Mouse (Mus musculus) erythroblast, embryonic 14.5 days (primary cell): Measurements from ENCODE around the gene Art4.

Source experiments
- GATA1 ChIP-seq: IDR thresholded peaks from 2 replicates; pipeline ENCODE4 v1.6.1; 2012; ENCODE audit warnings: low read length, inconsistent platforms, mixed read lengths
- TAL1 ChIP-seq: IDR thresholded peaks from 3 replicates; pipeline ENCODE4 v1.6.1; 2012; ENCODE audit warnings: low read length, inconsistent platforms, mixed read lengths

- TF ChIP-seq TAL1: no peak
- no peak for TF ChIP-seq GATA1
Observed at GRCm38 (mm10) chr6:136809077-136809476, 48.5 kb downstream of the Art4 start.
